Mouse (Mus musculus) gastrocnemius, postnatal 25 days (tissue): ENCODE results near the gene Dcdc2c. TPM values are rescaled to one million over a fixed set of nuclear protein-coding genes. Genes with fewer than 3 reads are reported as not detected.

Experiments used
- DNase-seq: peaks from one replicate; pipeline ENCODE4 v3.0.0; 2022
- long read RNA-seq, 2 experiments: library from polyadenylated mRNA; stranded (forward); transcript quantifications; one replicate each; pipeline ENCODE4 v2.0.0; 2021
- total RNA-seq, 2 experiments: library from RNA; stranded (reverse); gene quantifications; 1 replicate in 1 of 2; 2 replicates in 1 of 2; pipeline ENCODE4 v1.2.3; 2021

The Dcdc2c gene
- not detected for total RNA-seq
- long read RNA-seq, experiment 1 = 0 reads
- long read RNA-seq, experiment 2 = 0 reads

DNA sequence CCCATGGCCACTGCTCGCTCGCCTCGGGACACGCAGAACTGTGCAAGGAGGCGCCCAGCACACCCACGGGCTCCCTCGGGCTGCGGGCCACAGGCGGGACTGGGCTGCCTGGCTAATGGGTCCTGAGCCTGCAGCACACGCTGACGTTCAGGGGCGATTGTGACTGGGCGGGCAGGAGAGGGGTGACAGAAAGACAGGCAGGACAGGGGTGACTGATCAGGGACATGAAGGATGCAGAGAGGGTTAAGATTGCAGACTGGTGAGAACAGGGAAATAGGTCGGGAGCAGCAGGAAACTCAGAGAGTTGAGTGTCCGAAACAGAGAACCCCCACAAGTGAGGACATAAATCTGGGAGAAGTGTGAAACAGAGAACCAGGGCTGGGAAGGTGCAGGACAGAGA is at the start of gene Dcdc2c:
Dcdc2c (minus strand) TSS at position 101 of the 400 bp plus-strand sequence.
- DNase-seq = no peak

DNA sequence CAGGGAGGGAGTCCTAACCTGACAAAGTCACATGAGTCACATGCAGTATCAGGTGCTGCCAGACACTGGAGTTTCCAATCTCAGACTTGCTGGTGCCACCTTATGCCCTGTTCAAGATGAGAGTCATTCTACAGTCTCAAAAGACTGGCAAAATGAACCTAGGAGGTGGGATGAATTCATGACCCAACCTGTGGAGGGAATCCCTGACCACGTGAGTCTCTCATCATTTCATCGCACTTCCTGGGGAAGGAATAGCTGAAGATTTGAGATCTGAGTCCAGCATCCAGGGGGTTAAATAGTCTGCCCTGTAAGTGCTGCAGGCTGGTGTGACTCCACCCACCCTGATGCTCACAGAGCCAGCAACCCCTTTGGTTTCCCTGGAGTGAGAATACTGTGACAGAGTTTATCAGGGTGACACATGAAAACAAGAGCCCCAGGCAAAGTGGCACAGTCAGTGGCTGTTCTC is 46.4 kb upstream of the Dcdc2c start:
- DNase-seq = no peak

DNA sequence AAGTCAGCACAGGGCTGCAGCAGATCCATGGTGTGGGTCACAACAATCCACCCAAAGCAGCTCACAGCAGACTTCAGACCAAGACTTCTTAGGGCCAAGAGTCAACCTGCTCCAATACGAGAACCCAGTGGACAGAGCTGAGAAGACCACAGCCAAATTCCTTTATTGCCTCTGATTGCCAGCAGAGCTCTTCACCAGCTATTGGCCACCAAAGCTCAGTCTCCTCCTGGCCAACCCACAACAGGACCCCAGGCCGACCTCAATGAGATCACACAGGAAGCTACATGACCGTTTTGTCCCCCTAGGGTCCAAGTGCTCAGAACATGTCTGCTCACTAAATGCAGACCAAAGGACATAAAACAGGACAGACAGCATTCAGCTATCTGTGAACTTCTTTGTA is 45.9 kb upstream of the Dcdc2c start:
- no peak for DNase-seq

DNA sequence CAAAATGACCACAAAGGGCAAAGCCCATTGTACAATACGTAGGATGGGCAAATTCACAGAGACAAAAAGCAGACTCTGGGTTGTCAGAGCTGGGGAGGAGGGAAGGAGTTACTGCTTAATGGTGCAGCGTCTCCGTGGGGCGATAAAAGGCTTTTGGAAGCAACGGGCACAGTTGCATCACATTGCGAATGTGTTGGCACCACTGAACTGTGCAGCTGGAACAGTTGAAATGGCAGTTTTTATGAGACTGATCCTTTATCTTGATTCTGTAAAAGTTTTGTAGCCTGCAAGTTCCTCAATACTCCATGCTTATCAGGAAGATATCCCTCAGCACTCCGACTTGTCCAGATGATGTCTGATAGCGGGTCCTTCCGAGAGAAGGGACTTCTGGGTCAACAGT is 45.5 kb upstream of the Dcdc2c start:
- no peak for DNase-seq

DNA sequence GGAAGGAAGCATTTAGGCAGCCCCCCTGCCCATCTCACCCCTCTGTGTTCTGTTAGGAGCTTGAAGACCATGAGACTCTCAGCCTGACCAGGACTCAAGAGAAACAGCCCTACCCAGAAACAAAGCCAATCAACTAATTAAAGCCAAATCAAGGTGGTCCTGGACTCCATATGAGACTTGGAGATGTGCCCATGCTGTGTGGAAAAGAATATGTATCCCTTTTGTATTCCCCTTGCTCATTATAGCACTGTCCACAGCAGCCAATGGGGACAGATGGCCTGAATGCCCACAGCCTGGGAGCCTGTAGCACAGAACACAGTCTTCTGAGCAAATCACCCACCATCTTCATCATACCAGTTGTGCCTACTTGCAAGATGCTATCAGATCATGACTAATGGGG is 44.7 kb upstream of the Dcdc2c start:
- no peak for DNase-seq

DNA sequence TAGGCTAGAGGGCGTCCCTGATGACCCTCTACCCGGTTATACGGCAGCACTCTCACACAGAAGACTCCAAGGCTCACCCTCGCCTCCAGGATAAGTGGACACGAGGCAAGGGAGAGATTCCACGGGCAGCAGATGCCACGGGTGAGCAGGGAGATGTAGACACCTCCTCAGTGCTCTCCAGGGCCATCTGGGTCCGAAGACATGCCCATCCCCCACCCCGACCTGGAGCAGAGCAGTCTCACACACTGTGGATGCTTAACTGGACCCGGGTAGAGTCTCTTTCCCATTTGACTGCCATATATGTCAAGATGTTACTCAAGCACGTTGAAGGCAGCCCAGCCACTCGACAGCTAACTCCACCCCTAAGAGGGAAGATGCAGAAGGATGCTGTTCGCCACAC is 38.2 kb upstream of the Dcdc2c start:
- no peak for DNase-seq

DNA sequence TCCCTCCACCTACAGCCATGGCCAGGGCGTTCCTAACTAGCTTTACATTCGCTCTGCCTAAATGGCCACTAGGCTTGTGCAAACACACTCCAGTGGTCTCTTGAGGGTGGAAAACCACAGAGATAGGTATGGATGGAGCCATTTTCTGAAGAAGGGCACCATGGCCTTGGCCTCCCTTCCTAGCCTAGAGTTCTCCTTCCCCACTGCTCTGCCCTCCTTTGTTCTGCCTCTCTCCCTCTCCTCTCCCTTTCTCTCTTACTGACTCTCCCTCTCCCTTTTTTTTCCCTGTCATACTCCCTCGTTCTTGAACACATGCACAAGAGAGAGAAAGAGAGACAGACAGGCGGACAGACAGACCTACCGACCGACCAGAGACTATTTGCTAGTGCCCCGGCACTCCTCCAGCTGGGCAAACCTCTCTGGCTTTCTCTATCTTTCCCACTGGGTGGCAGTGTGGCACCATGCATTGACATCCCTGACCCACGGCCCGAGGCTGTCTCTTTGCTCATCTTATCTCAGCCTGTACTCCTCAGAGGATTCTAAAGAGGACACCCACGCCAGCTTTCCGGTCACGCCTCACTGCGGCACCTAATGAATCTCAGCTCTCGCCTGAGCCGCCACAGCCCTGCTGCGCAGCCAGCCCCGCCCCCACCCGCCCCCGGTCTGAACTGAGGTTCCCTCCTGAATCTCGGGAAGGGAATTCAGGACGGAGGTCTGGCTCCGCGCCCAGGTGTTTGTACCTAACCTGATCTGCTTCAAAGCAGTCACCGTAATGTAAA is 37.1 kb upstream of the Dcdc2c start:
- peak; percentile 66 for DNase-seq

DNA sequence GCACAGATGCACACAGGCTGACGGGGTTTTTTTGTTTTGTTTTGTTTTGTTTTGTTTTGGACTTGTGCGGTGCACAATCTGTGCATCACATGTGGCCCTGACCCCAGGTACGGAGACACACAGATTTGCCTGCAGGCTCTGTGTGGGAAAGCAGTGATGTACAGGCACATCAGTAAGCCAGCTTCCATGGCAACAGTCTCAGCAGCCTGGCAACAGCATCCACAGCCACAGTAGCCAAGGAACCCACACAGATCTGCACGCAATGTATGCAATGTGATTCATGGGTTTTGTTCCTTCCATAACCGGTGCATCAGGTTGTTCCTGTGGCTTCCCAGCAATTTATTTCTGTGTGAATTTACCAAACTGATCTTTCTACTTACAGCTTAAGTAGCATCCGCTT is 35.8 kb upstream of the Dcdc2c start:
- DNase-seq = no peak

DNA sequence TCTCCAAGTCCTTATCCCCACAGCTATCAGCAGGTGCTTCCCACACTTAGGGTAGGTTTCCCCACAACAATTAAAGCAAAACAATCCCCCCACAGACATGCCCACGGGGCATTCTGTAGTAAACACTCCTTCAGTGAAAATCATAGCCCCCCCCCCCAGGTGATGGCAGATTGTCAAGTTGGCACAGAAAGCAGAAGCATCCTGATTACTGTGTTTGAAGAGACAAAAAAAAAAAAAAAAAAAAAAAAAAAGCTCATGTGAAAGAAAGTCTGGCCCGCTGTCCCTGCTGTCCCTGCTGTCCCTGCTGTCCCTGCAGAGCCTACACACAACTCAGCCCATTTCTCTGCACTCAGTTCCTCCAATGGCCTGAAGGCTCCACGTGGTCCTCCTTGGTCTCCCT is 31.8 kb upstream of the Dcdc2c start:
- DNase-seq = no peak

DNA sequence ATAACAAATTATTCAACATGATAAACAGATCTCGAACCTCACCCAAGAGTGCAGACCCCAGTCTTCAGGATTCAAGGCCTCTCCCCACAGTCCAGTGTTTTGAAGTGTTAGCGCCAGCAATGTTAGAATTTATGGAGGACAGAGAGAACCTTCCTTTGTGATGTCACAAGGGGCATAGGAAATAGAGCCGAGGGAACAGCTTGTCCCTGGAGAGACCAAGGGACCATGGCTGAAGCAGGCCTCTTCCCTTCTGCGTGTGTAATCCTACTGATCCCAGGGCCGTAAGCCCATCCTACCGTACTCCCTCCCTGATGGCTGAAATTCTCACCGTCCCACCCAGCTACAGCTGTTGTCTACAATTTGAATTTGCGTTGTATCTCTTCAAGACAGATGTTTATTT is 30.2 kb upstream of the Dcdc2c start, which contains the start of gene Allc:
Allc (minus strand) TSS at position 101 of the 400 bp plus-strand sequence.
- DNase-seq = no peak

DNA sequence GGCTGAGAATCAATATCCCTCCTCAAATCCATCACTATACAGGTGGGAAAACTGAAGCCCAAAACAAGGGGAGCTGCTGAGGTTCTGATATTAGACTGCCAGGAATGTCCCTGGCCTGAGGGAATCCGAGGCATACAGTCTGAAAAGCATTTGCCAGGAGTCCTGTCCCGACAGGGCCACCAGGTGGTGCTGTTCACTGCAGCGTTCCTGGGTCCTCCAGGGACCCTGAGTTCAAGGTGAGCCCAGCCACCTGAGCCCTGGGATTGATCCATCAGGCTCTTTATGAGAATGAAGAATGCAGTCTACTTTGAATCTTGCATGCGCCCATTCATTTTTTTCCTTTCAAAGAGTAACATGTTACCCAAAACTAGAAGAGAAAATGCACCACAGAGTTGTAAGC is 26.9 kb upstream of the Dcdc2c start:
- DNase-seq = no peak

DNA sequence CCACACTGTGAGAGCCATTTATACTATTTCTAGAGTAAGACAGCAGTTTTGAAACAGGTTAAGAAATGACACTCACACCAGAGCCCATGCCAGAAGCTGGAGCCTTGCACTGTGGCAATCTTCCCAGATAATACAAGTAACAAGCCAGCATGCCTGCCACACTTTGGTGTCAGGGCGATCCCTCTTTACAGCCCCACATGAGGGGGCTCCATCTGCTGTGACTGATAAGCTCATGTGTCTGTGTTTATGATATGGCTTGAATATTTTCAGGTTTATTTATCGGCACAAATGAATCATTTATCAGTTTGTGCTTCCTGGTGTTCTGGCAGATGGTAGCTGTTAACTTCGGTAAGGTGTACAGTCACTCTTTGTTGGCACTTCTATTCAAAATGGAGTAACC is 25.9 kb upstream of the Dcdc2c start:
- no peak for DNase-seq

DNA sequence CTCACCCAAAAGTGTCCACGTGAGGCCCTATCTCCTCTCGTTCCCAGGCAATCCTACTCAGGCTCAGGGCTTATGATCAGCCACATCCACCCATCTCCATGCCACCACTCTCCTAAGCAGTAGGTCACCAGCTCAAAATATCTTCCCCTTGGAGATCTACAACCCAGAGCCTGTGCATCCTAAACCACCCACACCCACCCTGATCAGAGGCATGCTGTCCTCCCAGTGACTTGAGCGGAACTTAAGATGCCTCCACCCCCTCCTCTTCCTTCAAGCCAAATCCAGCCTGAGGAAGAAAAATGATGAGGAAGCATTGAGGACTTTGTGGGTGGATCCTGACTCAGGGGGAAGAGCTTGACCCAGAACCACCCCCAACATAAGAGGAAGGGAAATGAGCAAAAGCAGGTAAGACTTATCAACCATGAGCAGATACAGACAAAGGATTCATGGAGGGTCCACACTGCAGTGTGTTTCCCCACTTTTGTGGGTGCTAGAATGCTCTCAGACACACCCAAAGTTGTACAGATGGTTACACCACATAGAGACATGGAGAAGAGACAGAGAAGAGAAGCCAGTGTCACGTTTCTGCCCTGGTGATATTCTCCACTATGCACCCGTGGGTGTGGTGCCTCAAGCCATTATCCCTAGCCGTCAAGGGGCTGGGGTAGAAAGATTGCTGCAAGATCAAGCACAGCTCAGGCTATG is 23.3 kb upstream of the Dcdc2c start:
- no peak for DNase-seq

DNA sequence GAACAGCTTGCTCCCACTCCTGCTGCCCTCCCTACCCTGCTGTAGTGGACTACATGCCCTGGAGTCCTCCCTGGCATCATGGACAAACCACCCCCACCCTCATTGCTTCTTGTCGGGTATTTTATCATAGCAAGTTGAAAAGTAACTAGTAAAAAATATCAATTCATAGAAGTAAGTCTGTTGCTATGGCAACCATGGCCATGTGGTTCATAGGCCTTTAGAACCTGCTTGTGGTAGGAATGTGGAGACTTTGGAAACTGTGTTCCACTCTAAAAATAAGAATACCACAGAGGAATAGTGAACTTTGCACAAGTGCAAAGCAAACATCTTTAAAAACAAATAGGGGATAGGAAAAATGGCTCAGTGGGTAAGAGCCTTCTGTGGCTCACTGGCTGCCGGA is 20.0 kb upstream of the Dcdc2c start:
- DNase-seq = no peak

DNA sequence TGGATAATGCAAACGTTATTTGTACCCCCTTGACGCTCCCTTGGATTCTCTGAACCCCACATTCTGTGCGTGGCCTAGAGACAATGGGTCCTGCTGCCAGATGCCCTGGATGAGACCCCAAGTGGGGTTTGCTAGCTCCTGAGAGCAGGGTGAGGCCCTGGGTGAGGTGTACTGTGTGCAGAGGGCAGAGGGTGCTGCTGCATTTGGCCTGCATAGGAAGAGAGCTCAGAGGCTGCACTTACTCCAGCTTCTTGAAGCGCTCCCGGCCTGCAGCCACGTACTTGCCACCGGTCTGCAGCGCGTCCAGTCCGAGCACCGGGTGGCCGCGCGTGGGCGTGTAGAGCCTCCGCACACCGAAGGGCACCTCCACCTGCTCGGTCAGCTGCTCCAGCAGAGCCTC is 424 bp downstream of the Dcdc2c start:
- DNase-seq = no peak

DNA sequence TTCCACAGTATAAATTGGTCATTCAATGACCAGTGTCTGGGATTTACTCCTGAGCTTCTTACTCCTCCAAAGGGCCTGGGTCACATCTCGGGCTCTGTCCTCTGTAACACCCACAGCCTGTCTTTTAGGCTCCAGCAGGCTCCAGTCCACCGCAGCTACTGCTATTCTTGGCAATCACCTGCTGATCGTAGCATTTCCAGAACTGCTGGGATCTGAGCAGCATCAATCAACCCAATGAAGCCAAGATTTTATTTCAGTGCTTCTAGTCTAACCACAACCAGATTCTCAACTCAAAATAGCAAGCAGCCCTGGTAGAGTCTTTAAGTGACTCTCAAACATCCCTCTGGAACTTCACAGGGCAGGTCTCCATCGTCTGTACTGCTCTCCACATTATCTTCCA is 3.3 kb downstream of the Dcdc2c start:
- no peak for DNase-seq

DNA sequence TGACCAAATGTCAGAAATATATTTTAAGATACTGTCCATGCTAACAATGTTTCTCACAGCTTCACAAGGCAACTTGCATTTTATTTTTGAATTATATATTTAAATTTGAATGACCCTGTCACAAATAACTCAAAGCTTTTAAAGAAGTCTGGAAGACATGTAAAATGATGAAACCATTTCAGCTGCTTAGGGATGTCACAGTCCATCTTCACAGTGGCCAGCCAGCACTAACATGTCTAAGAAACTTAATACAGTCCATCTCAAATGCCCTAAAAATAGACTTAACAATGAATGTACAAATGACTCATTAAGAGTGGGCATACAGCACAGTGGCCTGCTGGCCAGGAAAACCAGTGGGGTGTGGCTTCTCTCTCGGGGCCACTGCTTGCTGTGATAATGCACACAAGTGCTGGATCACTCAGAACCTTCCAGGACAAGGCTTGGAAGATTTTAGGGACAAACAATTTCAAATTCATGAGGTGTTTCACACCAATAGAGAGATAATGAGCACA is 37.9 kb downstream of the Dcdc2c start:
- DNase-seq = no peak

DNA sequence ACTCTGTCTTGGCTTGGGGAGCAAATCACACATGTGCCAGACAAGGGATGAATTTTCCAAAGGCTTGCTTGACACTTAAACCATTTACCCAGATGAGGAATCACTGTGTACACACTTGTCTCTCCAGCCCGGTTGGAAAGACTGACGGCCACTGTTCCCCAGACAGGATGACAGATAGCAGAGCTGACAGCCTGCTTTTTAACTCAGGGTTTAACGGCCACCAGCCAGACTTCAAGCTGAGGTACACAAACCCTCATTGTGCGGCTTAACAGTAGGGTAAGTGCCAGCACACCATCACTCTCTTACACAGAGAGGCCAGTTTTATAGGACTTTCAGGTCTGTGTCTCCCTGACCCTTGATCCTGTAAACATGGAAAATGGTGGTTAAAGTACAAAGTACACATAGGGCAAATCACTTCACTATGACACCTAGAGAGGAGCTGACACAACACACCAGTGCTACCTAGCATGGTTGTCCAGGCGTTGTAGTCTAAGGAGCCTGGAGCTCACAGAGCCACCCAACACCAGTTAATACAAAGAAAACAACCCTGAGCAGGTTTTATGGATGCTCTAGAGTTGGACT is 42.4 kb downstream of the Dcdc2c start:
- DNase-seq = no peak

DNA sequence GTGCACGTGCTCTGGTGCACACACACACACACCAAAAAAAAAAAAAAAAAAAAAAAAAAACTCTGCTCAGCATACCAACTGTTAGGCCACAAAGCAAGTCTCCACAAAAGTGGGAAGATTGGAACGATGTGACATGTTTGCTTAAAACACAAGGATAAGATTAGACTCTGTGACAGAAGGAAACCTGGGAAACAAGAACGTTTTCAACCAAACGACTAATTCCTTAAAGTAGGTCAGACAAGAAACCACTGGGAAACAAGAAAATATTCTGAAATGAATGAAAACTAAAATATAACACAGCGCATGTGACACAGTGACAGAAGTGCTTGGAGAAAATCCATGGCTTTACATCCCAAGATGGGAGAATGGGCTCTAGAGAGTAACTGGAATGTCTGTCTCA is 57.9 kb downstream of the Dcdc2c start:
- DNase-seq = no peak

DNA sequence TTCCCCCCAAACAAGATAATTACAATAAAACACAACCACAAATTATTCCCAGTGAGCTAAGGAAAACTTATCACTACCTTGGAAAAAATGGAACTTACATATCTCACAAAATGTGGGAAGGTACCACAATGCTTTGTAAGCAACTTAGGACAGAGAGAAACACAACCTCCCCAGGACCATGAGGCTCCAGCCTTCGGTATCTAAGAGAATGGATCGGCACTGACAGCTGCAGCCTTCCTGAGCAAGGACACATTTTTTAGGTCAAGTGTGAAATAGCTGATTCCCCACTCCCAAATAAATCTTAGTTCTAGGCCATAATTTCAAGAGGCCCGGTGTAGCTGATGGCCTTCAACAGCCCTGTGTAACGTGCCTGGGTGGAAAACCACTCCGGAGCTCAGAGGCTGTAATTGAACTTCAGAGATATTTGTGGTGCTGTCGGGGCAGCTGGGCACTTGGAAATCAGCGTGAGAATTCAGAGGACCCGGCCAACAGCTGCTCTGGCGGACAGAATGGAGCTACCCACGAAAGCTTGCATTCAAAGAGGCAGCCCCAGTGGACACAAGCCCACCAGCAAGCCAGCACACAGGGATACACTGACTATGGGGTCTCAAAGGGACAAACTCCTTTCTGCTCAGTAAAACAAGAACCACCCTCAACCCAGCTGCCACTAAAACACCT is 69.6 kb downstream of the Dcdc2c start:
- DNase-seq = no peak

DNA sequence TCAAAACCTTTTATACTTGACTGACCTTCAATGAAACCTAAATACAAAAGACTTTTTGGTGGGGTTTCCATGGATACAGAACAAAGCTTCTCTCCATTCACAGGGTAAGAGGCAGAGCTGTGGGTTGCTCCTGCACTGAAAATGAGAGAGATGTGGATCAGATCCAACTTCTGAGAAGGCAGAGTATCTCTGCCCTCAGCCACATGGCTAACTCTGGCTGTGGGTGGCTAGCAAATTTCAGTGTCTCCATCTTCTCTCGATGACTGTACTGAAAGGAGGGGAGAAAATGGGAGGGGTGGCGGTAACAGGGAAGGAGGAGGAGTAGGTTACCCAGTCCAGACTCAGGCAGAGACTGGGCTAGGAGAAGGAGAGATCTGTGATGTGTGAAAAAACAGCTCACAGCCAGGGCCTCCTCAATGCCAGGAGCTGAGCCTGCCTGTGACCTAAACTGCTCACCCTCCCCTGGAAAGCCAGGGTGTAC is 91.2 kb downstream of the Dcdc2c start:
- no peak for DNase-seq

DNA sequence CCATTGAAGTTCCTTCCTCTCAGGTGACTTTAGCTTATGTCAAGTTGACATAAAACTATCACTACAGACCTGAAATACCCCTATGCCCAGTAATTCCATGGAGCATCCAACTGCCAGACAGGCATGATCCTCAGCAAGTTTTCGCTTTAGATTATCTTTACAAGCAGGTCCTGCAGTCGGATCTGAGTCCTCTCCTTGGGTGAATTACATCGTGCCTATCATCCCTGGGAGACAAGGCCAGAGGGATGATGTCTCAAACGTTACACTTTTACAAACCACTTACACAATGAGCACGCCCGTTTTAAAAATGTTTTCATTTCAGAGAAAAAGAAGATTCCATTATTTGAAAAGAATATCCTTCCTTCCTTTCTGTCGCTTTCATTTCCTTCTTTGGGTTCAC is 91.7 kb downstream of the Dcdc2c start:
- no peak for DNase-seq
